Mouse (Mus musculus) midbrain, embryonic 12.5 days (tissue): ENCODE measurements at regions not wholly inside any gene's neighbourhood (a gene's known extent, or its start where the extent isn't known, plus 50 kb on each side); places are given as distances from the start of the nearest gene placed in this dataset.
A peak's percentile ranks its signal among the peaks of the same experiment; 100 is the strongest.

Source experiments
- ATAC-seq: fragments of 200-750 bp; cut with Nextera tagmentation; 2 replicates; pipeline ENCODE4 v1.8.0; 2017; ENCODE audit warnings: low read depth, moderate TSS enrichment, moderate library complexity; ENCODE audit not compliant: low FRiP score
- H3K27ac ChIP-seq: fragments of 300-500 bp; sonication (generic); replicated peaks from 2 replicates; pipeline ENCODE4 v1.5.1; 2016; ENCODE audit warnings: mild to moderate bottlenecking
- H3K27me3 ChIP-seq: fragments of 300-500 bp; sonication (generic); 2 replicates; pipeline ENCODE4 v1.6.1; 2016; ENCODE audit warnings: mild to moderate bottlenecking
- H3K36me3 ChIP-seq: fragments of 300-500 bp; sonication (generic); 2 replicates; pipeline ENCODE4 v1.6.1; 2016
- H3K4me1 ChIP-seq: fragments of 300-500 bp; sonication (generic); 2 replicates; pipeline ENCODE4 v1.6.1; 2016
- H3K4me2 ChIP-seq: fragments of 300-500 bp; sonication (generic); replicated peaks from 2 replicates; pipeline ENCODE4 v1.6.1; 2016; ENCODE audit warnings: mild to moderate bottlenecking, moderate library complexity
- H3K4me3 ChIP-seq: fragments of 300-500 bp; sonication (generic); 2 replicates; pipeline ENCODE4 v1.5.1; 2016; ENCODE audit warnings: mild to moderate bottlenecking
- H3K9ac ChIP-seq: fragments of 300-500 bp; sonication (generic); replicated peaks from 2 replicates; pipeline ENCODE4 v1.6.1; 2016; ENCODE audit warnings: mild to moderate bottlenecking, moderate library complexity
- H3K9me3 ChIP-seq: fragments of 300-500 bp; sonication (generic); 2 replicates; pipeline ENCODE4 v1.6.1; 2016; ENCODE audit warnings: mild to moderate bottlenecking
- WGBS: fragments of 180-500 bp; shearing (Covaris S2); methylation state at CpG from one replicate; pipeline ENCODE4 v1.1.7; 2016; 5-methylcytosine and 5-hydroxymethylcytosine counted together

DNA sequence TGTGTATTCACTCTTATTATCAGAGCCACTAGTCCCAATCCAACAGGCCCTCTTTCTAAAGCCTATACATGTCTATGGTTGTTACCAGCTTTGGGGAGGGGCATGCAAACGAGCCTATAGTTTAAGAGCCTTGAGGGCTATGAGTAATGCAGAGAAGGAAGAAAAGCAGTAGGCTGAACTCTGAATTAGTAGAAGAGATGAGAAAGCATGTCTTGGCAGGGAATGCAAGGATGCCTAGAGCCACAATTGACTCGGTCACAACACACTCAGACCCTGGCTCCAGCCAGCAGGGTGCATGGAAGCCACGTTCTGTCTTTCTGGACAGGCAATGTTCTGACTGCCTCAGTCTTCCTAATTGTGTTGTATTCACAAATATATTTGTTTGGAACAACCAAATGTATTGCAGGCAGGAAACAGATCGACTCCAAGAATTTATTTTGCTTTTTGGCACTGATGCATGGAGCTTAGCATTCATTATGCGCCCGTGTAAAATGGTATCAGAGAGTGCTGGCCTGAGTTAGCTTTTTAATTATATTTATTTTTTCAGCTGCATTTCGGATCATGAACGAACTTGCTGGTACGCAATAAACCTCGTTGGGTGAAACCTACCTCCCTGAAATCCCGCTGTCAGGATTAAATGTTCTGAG, 110.2 kb downstream of the Rybp start:
- no peaks in the 10 kb centered on the region for H3K9me3 ChIP-seq
- WGBS, result 84% methylated on average over 11 of the region's 11 CpGs
- peaks cover 35% of the 10 kb centered on the region for H3K27me3 ChIP-seq
- H3K9ac ChIP-seq, result no peak overlapping the region
- H3K4me1 ChIP-seq, result no peaks in the 10 kb centered on the region
- no peak for ATAC-seq
- no peak overlapping the region for H3K27ac ChIP-seq
- no peak overlapping the region for H3K4me3 ChIP-seq
- no peak overlapping the region for H3K4me2 ChIP-seq
- H3K36me3 ChIP-seq, result no peaks in the 10 kb centered on the region

DNA sequence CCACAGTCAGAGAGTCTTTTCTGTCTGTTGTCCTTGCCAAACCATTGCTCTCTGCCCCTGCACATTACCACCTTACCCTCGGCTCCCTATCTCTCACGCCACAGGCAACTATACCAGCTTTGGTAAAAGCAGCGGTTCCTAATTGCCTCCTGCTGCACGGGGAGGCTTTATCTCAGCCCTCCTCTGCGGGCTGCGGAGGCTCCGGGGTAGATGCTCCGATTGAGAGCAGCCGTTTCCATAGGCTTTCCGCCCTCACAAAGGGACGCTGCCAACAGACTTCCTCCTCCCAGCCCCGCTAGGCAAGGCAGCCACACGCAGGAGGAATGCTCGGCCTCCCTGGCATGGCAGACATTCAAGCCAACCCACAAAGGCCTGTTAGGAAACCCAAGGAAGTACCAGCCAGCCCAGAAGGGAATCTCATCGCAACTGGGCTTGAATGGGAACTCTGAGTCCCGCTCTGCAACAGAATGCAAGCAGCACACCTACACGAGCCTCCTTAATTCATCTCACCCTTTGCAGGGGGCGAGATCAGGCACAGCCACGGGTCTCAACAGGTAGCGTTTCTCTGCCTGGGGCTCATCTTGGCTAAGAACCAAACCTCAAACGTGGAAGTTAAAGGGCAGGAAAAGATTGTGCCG, 116.5 kb downstream of the Rybp start:
- Histone ChIP-seq H3K27me3 (peaks cover 52% of the 10 kb centered on the region), H3K4me3 (no peak overlapping the region)
- no peak; the same call in 1 of the 2 replicates for ATAC-seq

GRCm38 (mm10) chr6:100167321-100167720, 120.0 kb downstream of the Rybp start:
- Histone ChIP-seq H3K4me2 (no peak overlapping the region), H3K4me3 (no peak overlapping the region), H3K36me3 (no peaks in the 10 kb centered on the region), H3K9me3 (no peaks in the 10 kb centered on the region), H3K9ac (no peak overlapping the region), H3K27ac (no peak overlapping the region), H3K4me1 (peaks cover 34% of the 10 kb centered on the region), H3K27me3 (peaks cover 56% of the 10 kb centered on the region)
- WGBS, result 83% methylated on average over 5 of the region's 5 CpGs
- ATAC-seq, result no peak

More for the DNA sequence above, 116.5 kb downstream of the Rybp start:
- peak overlapping the region; percentile 34; the same call in 1 of the 2 replicates for H3K9ac ChIP-seq
- 0 out of 2 replicates have a peak overlapping the region, but pooled peaks have one; percentile 12 for H3K27ac ChIP-seq
- WGBS, result 5% methylated on average over 22 of the region's 22 CpGs
- H3K4me2 ChIP-seq, result peak overlapping the region; percentile 43
- peaks cover 14% of the 10 kb centered on the region for H3K4me1 ChIP-seq
- H3K9me3 ChIP-seq, result no peaks in the 10 kb centered on the region
- H3K36me3 ChIP-seq, result no peaks in the 10 kb centered on the region

- H3K9ac ChIP-seq, result no peak overlapping the region
- peaks cover 54% of the 10 kb centered on the region for H3K27me3 ChIP-seq
- H3K4me3 ChIP-seq, result no peak overlapping the region
- peaks cover 32% of the 10 kb centered on the region for H3K4me1 ChIP-seq
- no peak overlapping the region for H3K4me2 ChIP-seq
- H3K36me3 ChIP-seq, result no peaks in the 10 kb centered on the region
- no peak for ATAC-seq
- WGBS, result 90% methylated on average over 3 of the region's 3 CpGs
- no peak overlapping the region for H3K27ac ChIP-seq
- no peaks in the 10 kb centered on the region for H3K9me3 ChIP-seq
These were observed 121.5 kb downstream of the Rybp start for GRCm38 (mm10) chr6:100165746-100166145.

DNA sequence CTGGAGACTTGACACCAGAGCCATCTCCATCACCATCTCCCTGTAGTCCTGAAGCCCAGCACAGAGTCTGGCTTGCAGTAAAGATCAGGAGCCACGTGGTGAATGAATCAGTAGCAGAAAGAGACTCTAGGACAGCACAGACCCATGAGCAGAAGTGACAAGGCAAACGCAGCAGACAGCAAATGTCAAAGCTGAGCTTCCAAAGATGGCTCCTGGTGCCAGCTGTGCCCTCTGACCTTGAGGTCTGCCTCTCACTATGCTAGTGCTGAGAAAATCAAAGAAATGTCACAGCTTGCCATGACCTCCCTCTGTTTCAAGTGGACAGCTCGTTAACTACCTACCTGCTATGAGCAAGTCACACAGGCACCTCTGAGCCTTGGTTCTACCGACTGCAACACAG, 123.1 kb downstream of the Rybp start:
- Histone ChIP-seq H3K4me2 (no peak overlapping the region), H3K4me3 (no peak overlapping the region), H3K9ac (no peak overlapping the region)

GRCm38 (mm10) chr6:100163814-100164130, 123.5 kb downstream of the Rybp start:
- Histone ChIP-seq H3K4me2 (0 out of 2 replicates have a peak overlapping the region, but pooled peaks have one; percentile 46), H3K9ac (no peak overlapping the region), H3K27me3 (peaks cover 48% of the 10 kb centered on the region), H3K9me3 (no peaks in the 10 kb centered on the region), H3K27ac (peak overlapping the region; percentile 42; the same call in 1 of the 2 replicates), H3K4me3 (no peak overlapping the region), H3K36me3 (no peaks in the 10 kb centered on the region), H3K4me1 (peaks cover 28% of the 10 kb centered on the region)
- 55% methylated on average over 5 of the region's 5 CpGs for WGBS
- no peak for ATAC-seq

More for the DNA sequence above, 123.1 kb downstream of the Rybp start:
- H3K27ac ChIP-seq, result no peak overlapping the region
- H3K36me3 ChIP-seq, result no peaks in the 10 kb centered on the region
- no peaks in the 10 kb centered on the region for H3K9me3 ChIP-seq
- peaks cover 28% of the 10 kb centered on the region for H3K4me1 ChIP-seq
- ATAC-seq, result no peak
- peaks cover 48% of the 10 kb centered on the region for H3K27me3 ChIP-seq
- WGBS, result 41% methylated on average over 4 of the region's 4 CpGs

DNA sequence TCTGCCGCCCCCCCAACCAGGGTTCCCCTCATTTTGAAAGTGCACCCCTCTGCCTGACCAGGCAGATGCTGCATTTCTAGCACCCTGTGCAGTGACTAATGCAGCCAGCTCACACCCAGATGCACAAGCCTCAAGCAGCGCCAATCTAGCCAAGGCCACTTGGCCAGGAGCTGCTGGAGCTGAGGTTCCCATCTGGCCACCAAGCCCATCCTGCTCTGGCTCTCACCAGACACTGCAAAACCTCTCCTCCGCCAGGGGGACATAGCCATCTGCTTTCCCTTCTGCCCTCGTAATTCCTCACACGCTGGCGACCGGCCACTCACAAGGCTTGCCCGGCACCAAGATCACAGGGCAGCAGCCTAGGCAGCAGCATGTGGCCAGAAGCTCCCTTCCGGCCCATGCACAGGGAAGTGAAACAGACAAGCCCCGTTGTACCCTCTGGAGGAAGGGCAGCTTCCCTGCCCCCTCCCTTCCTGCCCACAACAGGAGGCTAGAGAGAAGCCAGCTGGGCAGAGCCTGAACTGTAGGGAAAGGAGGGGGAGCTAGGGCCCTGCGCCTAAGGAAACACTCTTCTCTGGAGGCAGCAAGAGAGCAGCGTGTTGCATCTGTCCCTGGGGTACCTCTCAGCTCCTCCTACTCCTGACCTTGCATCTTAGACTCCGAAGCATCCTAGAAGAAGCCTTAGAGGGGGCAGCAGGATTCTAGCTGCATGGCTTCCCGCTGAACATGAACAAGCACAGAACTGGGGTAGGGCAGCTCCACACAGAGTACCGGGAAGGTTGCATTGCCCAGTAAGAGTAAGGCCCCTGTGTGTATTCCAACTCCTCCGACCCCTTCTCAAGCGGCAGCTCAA, 124.1 kb downstream of the Rybp start:
- Histone ChIP-seq H3K9ac (peak overlapping the region; percentile 44; the same call in 1 of the 2 replicates), H3K4me2 (peak overlapping the region; percentile 46), H3K36me3 (no peaks in the 10 kb centered on the region), H3K4me1 (peaks cover 28% of the 10 kb centered on the region), H3K27ac (peak overlapping the region; percentile 42), H3K27me3 (peaks cover 48% of the 10 kb centered on the region), H3K9me3 (no peaks in the 10 kb centered on the region), H3K4me3 (0 out of 2 replicates have a peak overlapping the region, but pooled peaks have one; percentile 15)
- peak; percentile 90 for ATAC-seq
- 13% methylated on average over 17 of the region's 17 CpGs for WGBS

DNA sequence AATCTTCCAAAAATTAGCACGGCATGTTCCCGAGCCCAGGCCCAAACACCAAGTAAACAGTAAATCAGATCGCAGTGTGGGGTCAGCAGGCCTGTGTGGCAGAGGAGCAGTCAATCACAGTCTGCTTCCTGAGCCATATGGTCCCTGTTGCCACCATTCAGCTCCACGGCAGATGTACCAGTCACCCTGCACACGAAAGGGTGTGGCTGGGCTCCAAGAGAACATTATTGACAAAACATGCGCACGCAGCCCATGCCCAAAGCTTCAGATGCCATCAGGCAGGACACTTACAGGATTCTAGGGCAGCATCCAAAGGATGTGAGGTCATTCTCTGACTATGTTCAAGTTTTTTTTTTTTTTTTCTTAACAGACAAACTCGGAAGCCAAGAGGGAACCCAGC, 126.6 kb downstream of the Rybp start:
- H3K9ac ChIP-seq, result no peak overlapping the region
- ATAC-seq, result no peak
- H3K4me1 ChIP-seq, result peaks cover 42% of the 10 kb centered on the region
- 81% methylated on average over 8 of the region's 8 CpGs for WGBS
- H3K27me3 ChIP-seq, result peaks cover 37% of the 10 kb centered on the region
- H3K4me2 ChIP-seq, result no peak overlapping the region
- no peak overlapping the region for H3K4me3 ChIP-seq
- no peaks in the 10 kb centered on the region for H3K9me3 ChIP-seq
- no peak overlapping the region for H3K27ac ChIP-seq
- H3K36me3 ChIP-seq, result no peaks in the 10 kb centered on the region

DNA sequence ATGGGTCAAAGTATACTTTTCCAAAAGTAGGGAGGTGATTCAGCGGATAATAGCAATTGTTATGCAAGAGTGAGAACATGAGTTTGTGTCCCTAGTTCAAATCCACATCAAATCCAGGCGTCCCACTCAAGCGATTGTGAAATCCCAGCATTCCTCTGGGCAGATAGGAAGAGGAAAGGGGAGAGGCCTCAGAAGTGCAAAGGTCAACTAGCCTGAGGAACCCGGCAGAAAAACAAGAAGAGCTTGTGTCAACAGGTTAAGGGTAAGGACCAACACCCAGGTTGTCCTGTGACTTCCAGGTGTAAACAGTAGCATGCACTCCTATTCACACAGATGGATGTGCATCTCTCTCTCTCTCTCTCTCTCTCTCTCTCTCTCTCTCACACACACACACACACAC, 127.5 kb downstream of the Rybp start:
- H3K36me3 ChIP-seq, result no peaks in the 10 kb centered on the region
- WGBS, result 74% methylated on average over 4 of the region's 4 CpGs
- H3K9ac ChIP-seq, result no peak overlapping the region
- H3K4me2 ChIP-seq, result no peak overlapping the region
- no peak overlapping the region for H3K27ac ChIP-seq
- no peak overlapping the region for H3K4me3 ChIP-seq
- ATAC-seq, result no peak
- H3K4me1 ChIP-seq, result peaks cover 44% of the 10 kb centered on the region
- no peaks in the 10 kb centered on the region for H3K9me3 ChIP-seq
- H3K27me3 ChIP-seq, result peaks cover 37% of the 10 kb centered on the region

DNA sequence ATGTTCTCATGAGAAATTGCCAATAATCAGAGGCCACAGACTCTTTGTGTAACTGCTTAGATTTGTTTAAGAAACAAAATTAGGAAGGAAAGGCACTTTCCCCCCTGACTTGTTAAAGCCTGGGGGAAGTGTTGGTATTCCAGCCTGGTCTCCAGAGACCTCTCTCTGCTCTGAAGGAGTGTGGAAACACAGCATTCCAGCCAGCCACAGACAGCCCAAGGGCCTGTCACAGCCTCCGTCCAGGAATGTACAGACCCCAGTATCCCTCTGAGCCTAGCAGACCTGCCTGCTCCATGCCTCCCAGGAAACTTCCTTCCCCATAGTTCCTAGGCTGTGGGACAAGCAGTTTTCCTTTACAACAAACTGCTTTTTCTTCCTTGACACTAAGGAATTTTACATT, 128.0 kb downstream of the Rybp start:
- H3K36me3 ChIP-seq, result no peaks in the 10 kb centered on the region
- ATAC-seq, result no peak
- H3K4me3 ChIP-seq, result no peak overlapping the region
- peaks cover 43% of the 10 kb centered on the region for H3K4me1 ChIP-seq
- peaks cover 35% of the 10 kb centered on the region for H3K27me3 ChIP-seq
- WGBS, result 48% methylated on average over 1 of the region's 1 CpGs
- H3K9me3 ChIP-seq, result no peaks in the 10 kb centered on the region
- no peak overlapping the region for H3K27ac ChIP-seq
- H3K4me2 ChIP-seq, result no peak overlapping the region
- no peak overlapping the region for H3K9ac ChIP-seq

GRCm38 (mm10) chr6:100157288-100157687, 130.0 kb downstream of the Rybp start:
- H3K9me3 ChIP-seq, result no peaks in the 10 kb centered on the region
- WGBS, result 55% methylated on average over 7 of the region's 7 CpGs
- no peak overlapping the region for H3K9ac ChIP-seq
- peaks cover 23% of the 10 kb centered on the region for H3K4me1 ChIP-seq
- peaks cover 21% of the 10 kb centered on the region for H3K27me3 ChIP-seq
- H3K36me3 ChIP-seq, result no peaks in the 10 kb centered on the region
- peak; percentile 59 for ATAC-seq
- H3K27ac ChIP-seq, result no peak overlapping the region
- no peak overlapping the region for H3K4me2 ChIP-seq
- no peak overlapping the region for H3K4me3 ChIP-seq

DNA sequence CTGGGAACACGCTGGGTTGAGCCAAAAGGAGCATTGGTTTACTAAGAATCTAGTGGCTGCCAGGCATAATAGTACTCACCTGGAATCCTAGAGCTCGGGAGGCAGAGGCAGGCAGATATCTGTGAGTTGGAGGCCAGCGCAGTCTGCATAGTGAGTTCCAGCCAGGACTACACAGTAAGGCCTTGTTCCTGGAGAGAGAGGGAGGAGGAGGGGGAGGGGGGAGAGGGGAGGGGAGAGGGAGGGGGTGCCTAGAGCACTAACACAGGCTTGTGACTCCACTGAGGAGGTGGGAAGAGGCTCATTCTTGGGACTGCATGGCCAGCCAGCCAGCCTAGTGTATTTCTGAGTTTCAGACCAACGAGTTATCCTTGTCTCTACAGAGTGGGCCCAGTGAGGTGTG, 131.1 kb downstream of the Rybp start:
- no peaks in the 10 kb centered on the region for H3K9me3 ChIP-seq
- 79% methylated on average over 4 of the region's 4 CpGs for WGBS

More for the DNA sequence above, 131.1 kb downstream of the Rybp start:
- H3K4me2 ChIP-seq, result no peak overlapping the region
- no peak overlapping the region for H3K9ac ChIP-seq
- H3K4me3 ChIP-seq, result no peak overlapping the region
- 0 out of 2 replicates have a peak overlapping the region, but pooled peaks have one; percentile 8 for H3K27ac ChIP-seq
- H3K4me1 ChIP-seq, result peaks cover 18% of the 10 kb centered on the region
- no peaks in the 10 kb centered on the region for H3K36me3 ChIP-seq
- H3K27me3 ChIP-seq, result peaks cover 10% of the 10 kb centered on the region
- 0 out of 2 replicates have a peak, but pooled peaks have one; percentile 38 for ATAC-seq
